In the genomic region with DNA sequence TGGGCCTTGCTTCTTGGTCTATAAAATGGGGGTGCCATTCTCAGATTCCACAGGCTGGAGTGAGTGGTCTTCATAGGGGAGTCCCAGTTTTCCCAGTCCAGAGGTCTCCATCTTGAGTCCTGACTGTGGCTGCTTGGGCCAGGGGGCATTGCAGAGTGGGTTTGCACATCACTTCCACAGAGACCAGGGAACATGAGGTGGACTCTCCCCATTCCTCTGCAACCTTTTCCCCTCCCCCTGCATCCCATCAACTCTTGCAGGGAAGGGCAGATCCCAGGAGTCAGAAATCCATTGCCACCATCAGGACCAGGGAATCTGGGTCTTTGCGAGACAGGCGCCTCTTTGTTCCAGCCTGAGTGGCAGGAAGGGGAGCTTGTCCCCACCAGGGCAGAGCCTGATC, we compare ENCODE assay signal across 26 mouse cellular contexts. TPM values are rescaled to one million over a fixed set of nuclear protein-coding genes. Genes with fewer than 3 reads are reported as not detected.
DNase-seq lines count a peak whose midpoint lies in the region; ATAC-seq lines count a peak whose summit lies in the region.
"Had no signal": no experiment of that assay in that cellular context is flagged by ENCODE, and none has a peak within 500 bp of the region (broad histone marks: within the 10 kb centered on the region; RNA-seq: fewer than 3 reads in every experiment).

No protein-coding gene starts in this region.

- no peak overlapping the region for H3K9ac ChIP-seq in forebrain, embryonic 13.5 days
- no peak overlapping the region for H3K9ac ChIP-seq in forebrain, embryonic 14.5 days (ENCODE audit: low read length)
- no peak overlapping the region for H3K9ac ChIP-seq in kidney, embryonic 15.5 days
- H3K9ac ChIP-seq in kidney, embryonic 14.5 days (ENCODE audit: low read depth, low read length) = no peak overlapping the region
- no peak overlapping the region for H3K9ac ChIP-seq in midbrain, embryonic 15.5 days
- H3K9ac ChIP-seq in midbrain, embryonic 14.5 days (replicated peaks; ENCODE audit: low read length) = no peak overlapping the region
- H3K9ac ChIP-seq: heart, embryonic 13.5 days; liver, embryonic 15.5 days; neural tube, embryonic 13.5 days; stomach, embryonic 15.5 days had no signal

- peaks cover 22% of the 10 kb centered on the region for H3K4me1 ChIP-seq in forebrain, embryonic 13.5 days
- peaks cover 13% of the 10 kb centered on the region for H3K4me1 ChIP-seq in forebrain, embryonic 14.5 days (ENCODE audit: control insufficient read depth, insufficient read depth, low read length)
- H3K4me1 ChIP-seq in kidney, embryonic 15.5 days = peaks cover 43% of the 10 kb centered on the region
- H3K4me1 ChIP-seq in kidney, embryonic 14.5 days (ENCODE audit: control insufficient read depth, insufficient read depth, low read length) = peaks cover 29% of the 10 kb centered on the region
- H3K4me1 ChIP-seq in midbrain, embryonic 15.5 days = peaks cover 19% of the 10 kb centered on the region
- peaks cover 17% of the 10 kb centered on the region for H3K4me1 ChIP-seq in midbrain, embryonic 14.5 days (ENCODE audit: control insufficient read depth, insufficient read depth, low read length)

- no peaks in the 10 kb centered on the region for H3K36me3 ChIP-seq in forebrain, embryonic 13.5 days (ENCODE audit: poor library complexity, severe bottlenecking)
- no peaks in the 10 kb centered on the region for H3K36me3 ChIP-seq in forebrain, embryonic 14.5 days (ENCODE audit: control insufficient read depth, insufficient read depth, low read length)
- H3K36me3 ChIP-seq in kidney, embryonic 15.5 days = no peaks in the 10 kb centered on the region
- no peaks in the 10 kb centered on the region for H3K36me3 ChIP-seq in kidney, embryonic 14.5 days (ENCODE audit: control insufficient read depth, insufficient read depth, low read length)
- no peaks in the 10 kb centered on the region for H3K36me3 ChIP-seq in midbrain, embryonic 15.5 days (replicated peaks)
- H3K36me3 ChIP-seq in midbrain, embryonic 14.5 days (ENCODE audit: control insufficient read depth, insufficient read depth, low read length) = no peaks in the 10 kb centered on the region
- H3K36me3 ChIP-seq: G1E; heart, embryonic 13.5 days; liver, embryonic 15.5 days; neural tube, embryonic 13.5 days; stomach, embryonic 15.5 days had no signal

- H3K4me2 ChIP-seq in forebrain, embryonic 13.5 days = no peak overlapping the region
- H3K4me2 ChIP-seq in forebrain, embryonic 14.5 days (ENCODE audit: low read length) = no peak overlapping the region
- no peak overlapping the region for H3K4me2 ChIP-seq in kidney, embryonic 15.5 days
- no peak overlapping the region for H3K4me2 ChIP-seq in kidney, embryonic 14.5 days (replicated peaks; ENCODE audit: low read depth, low read length)
- no peak overlapping the region for H3K4me2 ChIP-seq in midbrain, embryonic 15.5 days
- H3K4me2 ChIP-seq in midbrain, embryonic 14.5 days (ENCODE audit: low read length) = no peak overlapping the region
- H3K4me2 ChIP-seq: heart, embryonic 13.5 days; liver, embryonic 15.5 days; neural tube, embryonic 13.5 days; stomach, embryonic 15.5 days had no signal

- H3K27ac ChIP-seq in forebrain, embryonic 13.5 days = 0 out of 2 replicates have a peak overlapping the region, but pooled peaks have one; percentile 20
- H3K27ac ChIP-seq in forebrain, embryonic 14.5 days (ENCODE audit: low read depth, low read length) = no peak overlapping the region
- H3K27ac ChIP-seq in kidney, embryonic 15.5 days = peak overlapping the region; percentile 51; the same call in 1 of the 2 replicates
- H3K27ac ChIP-seq in kidney, embryonic 14.5 days (ENCODE audit: low read depth, low read length) = no peak overlapping the region
- peak overlapping the region; percentile 52; the same call in 1 of the 2 replicates for H3K27ac ChIP-seq in midbrain, embryonic 15.5 days
- no peak overlapping the region for H3K27ac ChIP-seq in midbrain, embryonic 14.5 days (replicated peaks; ENCODE audit: low read depth, low read length)
- H3K27ac ChIP-seq: heart, embryonic 13.5 days; kidney, postnatal 0 days; liver, embryonic 15.5 days had no signal

- no peaks in the 10 kb centered on the region for H3K27me3 ChIP-seq in forebrain, embryonic 13.5 days
- no peaks in the 10 kb centered on the region for H3K27me3 ChIP-seq in forebrain, embryonic 14.5 days (replicated peaks; ENCODE audit: control insufficient read depth, insufficient read depth, low read length)
- H3K27me3 ChIP-seq in kidney, embryonic 15.5 days = no peaks in the 10 kb centered on the region
- no peaks in the 10 kb centered on the region for H3K27me3 ChIP-seq in kidney, embryonic 14.5 days (ENCODE audit: control insufficient read depth, insufficient read depth, low read length)
- no peaks in the 10 kb centered on the region for H3K27me3 ChIP-seq in midbrain, embryonic 15.5 days (replicated peaks)
- H3K27me3 ChIP-seq in midbrain, embryonic 14.5 days (ENCODE audit: control insufficient read depth, insufficient read depth, low read length) = no peaks in the 10 kb centered on the region
- H3K27me3 ChIP-seq: heart, embryonic 13.5 days; neural tube, embryonic 13.5 days; stomach, embryonic 15.5 days had no signal

- H3K4me3 ChIP-seq in forebrain, embryonic 13.5 days = no peak overlapping the region
- H3K4me3 ChIP-seq in forebrain, embryonic 14.5 days (ENCODE audit: low read depth, low read length) = no peak overlapping the region
- H3K4me3 ChIP-seq in kidney, embryonic 15.5 days (replicated peaks) = no peak overlapping the region
- no peak overlapping the region for H3K4me3 ChIP-seq in kidney, embryonic 14.5 days (ENCODE audit: low read length)
- H3K4me3 ChIP-seq in midbrain, embryonic 15.5 days = no peak overlapping the region
- no peak overlapping the region for H3K4me3 ChIP-seq in midbrain, embryonic 14.5 days (replicated peaks; ENCODE audit: low read depth, low read length)
- H3K4me3 ChIP-seq: heart, embryonic 13.5 days; liver, embryonic 15.5 days; neural tube, embryonic 13.5 days; stomach, embryonic 15.5 days had no signal

- no peak for DNase-seq in forebrain, embryonic 14.5 days (ENCODE audit: low spot score)
- no peak for DNase-seq in midbrain, embryonic 14.5 days
- DNase-seq in right cerebral cortex, postnatal 36 days (ENCODE audit: low spot score in 2 of 2) = no peak
- no peak for DNase-seq in right cerebral cortex, adult 2 months (ENCODE audit: low spot score in 2 of 2)
- DNase-seq: adrenal gland, adult 8-10 months; cerebellum, adult 2 months; cerebellum, postnatal 25 days; gastrocnemius, postnatal 14 days; kidney, adult 18-20 months; kidney, postnatal 4 days; lung, postnatal 10 days; thymus, postnatal 14 days had no signal

- ATAC-seq in forebrain, embryonic 13.5 days = no peak
- ATAC-seq in forebrain, embryonic 14.5 days = no peak
- no peak for ATAC-seq in kidney, embryonic 15.5 days (replicated peaks; ENCODE audit: low FRiP score)
- ATAC-seq in kidney, embryonic 14.5 days (ENCODE audit: low FRiP score, low TSS enrichment) = no peak
- ATAC-seq in midbrain, embryonic 15.5 days (replicated peaks) = no peak
- no peak for ATAC-seq in midbrain, embryonic 14.5 days (ENCODE audit: low FRiP score, low TSS enrichment)
- ATAC-seq: hindbrain, embryonic 16.5 days had no signal

- WGBS in forebrain, embryonic 13.5 days = 92% methylated on average over 2 of the region's 2 CpGs
- 81% methylated on average over 2 of the region's 2 CpGs for WGBS in forebrain, embryonic 14.5 days
- 76% methylated on average over 2 of the region's 2 CpGs for WGBS in kidney, embryonic 15.5 days
- WGBS in kidney, embryonic 14.5 days = 88% methylated on average over 2 of the region's 2 CpGs
- 90% methylated on average over 2 of the region's 2 CpGs for WGBS in midbrain, embryonic 15.5 days
- 80% methylated on average over 2 of the region's 2 CpGs for WGBS in midbrain, embryonic 14.5 days

- H3K9me3 ChIP-seq in forebrain, embryonic 13.5 days (replicated peaks) = no peaks in the 10 kb centered on the region
- H3K9me3 ChIP-seq in forebrain, embryonic 14.5 days (replicated peaks; ENCODE audit: control insufficient read depth, low read length) = 0 out of 2 replicates have a peak, but pooled peaks cover 2% of the 10 kb centered on the region
- no peaks in the 10 kb centered on the region for H3K9me3 ChIP-seq in kidney, embryonic 15.5 days (replicated peaks)
- no peaks in the 10 kb centered on the region for H3K9me3 ChIP-seq in kidney, embryonic 14.5 days (ENCODE audit: control insufficient read depth, low read length)
- no peaks in the 10 kb centered on the region for H3K9me3 ChIP-seq in midbrain, embryonic 15.5 days
- no peaks in the 10 kb centered on the region for H3K9me3 ChIP-seq in midbrain, embryonic 14.5 days (ENCODE audit: control insufficient read depth, low read length)
- H3K9me3 ChIP-seq: G1E; heart, embryonic 13.5 days; liver, embryonic 15.5 days; neural tube, embryonic 13.5 days; stomach, embryonic 15.5 days had no signal

RNA-seq across cellular contexts. Expression of a gene that starts 21.0 kb away (rescaled TPM):
- polyA plus RNA-seq in forebrain, embryonic 13.5 days (2015; fragmentation: Nextera tagmentation; extraction: Ambion mirVana) = 0.49 and 1.1 TPM in 2 replicates
- 0.64 and 1.2 TPM in 2 replicates for polyA plus RNA-seq in forebrain, embryonic 14.5 days (2014; fragmentation: Nextera tagmentation; extraction: Ambion mirVana)
- 1.2 and 1.8 TPM in 2 replicates for polyA plus RNA-seq in kidney, embryonic 15.5 days (2015; fragmentation: Nextera tagmentation; extraction: Ambion mirVana)
- 0.91 and 1.7 TPM in 2 replicates for polyA plus RNA-seq in kidney, embryonic 14.5 days (2014; fragmentation: Nextera tagmentation; extraction: Ambion mirVana)
- 0.51 and 0.63 TPM in 2 replicates for polyA plus RNA-seq in midbrain, embryonic 15.5 days (2015; fragmentation: Nextera tagmentation; extraction: Ambion mirVana)
- polyA plus RNA-seq in midbrain, embryonic 14.5 days (2014; fragmentation: Nextera tagmentation; extraction: Ambion mirVana) = 0.46 and 1.2 TPM in 2 replicates
- polyA plus RNA-seq: embryonic facial prominence, embryonic 11.5 days; G1E; liver, adult 2 months; liver, embryonic 15.5 days; small intestine, adult 2 months had no signal

Comparison
In these comparisons a context has a peak if more than half of its experiments do, and no peak if none do; other contexts are left out.
1. H3K27ac ChIP-seq: peak in forebrain, embryonic 13.5 days (single experiment), kidney, embryonic 15.5 days (single experiment) and midbrain, embryonic 15.5 days (single experiment); none in forebrain, embryonic 14.5 days (single experiment), kidney, embryonic 14.5 days (single experiment) and midbrain, embryonic 14.5 days (single experiment).